Mouse (Mus musculus): ENCODE measurements at regions not wholly inside any gene's neighbourhood (a gene's known extent, or its start where the extent isn't known, plus 50 kb on each side); places are given as distances from the start of the nearest gene placed in this dataset.

- TF ChIP-seq CHD2 (IDR thresholded peaks at IDR 0.05; ENCODE audit: low read depth, low read length) (no peak), ZC3H11A (IDR thresholded peaks at IDR 0.05; ENCODE audit: borderline replicate concordance, low read depth, low read length) (no peak), ZNF384 (IDR thresholded peaks at IDR 0.05; ENCODE audit: low read depth, low read length) (no peak), MAFK (IDR thresholded peaks at IDR 0.05; ENCODE audit: insufficient read depth, low read depth, low read length) (no peak)
Measured at GRCm38 (mm10) chr16:71062754-71063153, 749.0 kb downstream of the Gbe1 start.
